In genomic region chrX:7878495-7878894, GRCm38 (mm10) we compare ENCODE assay signal across 8 mouse cellular contexts. TPM values are rescaled to one million over a fixed set of nuclear protein-coding genes. Genes with fewer than 3 reads are reported as not detected.
A peak's percentile ranks its signal among the peaks of the same experiment; 100 is the strongest.
DNase-seq lines count a peak whose midpoint lies in the region; ATAC-seq and TF ChIP-seq lines count a peak whose summit lies in the region.

No protein-coding gene starts in this region.

- DNase-seq in right cerebral cortex, postnatal 10 days (ENCODE audit: low spot score in 2 of 2) = peak; percentile 45 to 52
- no peak for DNase-seq in right cerebral cortex, postnatal 25 days
- DNase-seq in hindbrain, embryonic 14.5 days (ENCODE audit: low spot score) = no peak
- DNase-seq in c-Kit-positive CD71-positive TER-119-positive erythroid progenitor cells, embryonic 14.5 days (ENCODE audit: low spot score) = no peak

- H3K36me3 ChIP-seq in erythroblast, embryonic 14.5 days (ENCODE audit: control insufficient read depth) = peaks cover 35% of the 10 kb centered on the region
- H3K36me3 ChIP-seq in hindbrain, embryonic 14.5 days (replicated peaks; ENCODE audit: control insufficient read depth, insufficient read depth) = peaks cover 11% of the 10 kb centered on the region
- H3K36me3 ChIP-seq in macrophage (ENCODE audit: inconsistent target) = no peaks in the 10 kb centered on the region

- 23% methylated on average over 21 of the region's 21 CpGs for WGBS in hindbrain, embryonic 14.5 days
- WGBS in macrophage (ENCODE audit: missing documents) = 37% methylated on average over 18 of the region's 21 CpGs

- ATAC-seq in erythroblast, adult 5-6 weeks (replicated peaks; ENCODE audit: low FRiP score, poor library complexity, severe bottlenecking) = no peak
- ATAC-seq in hindbrain, embryonic 14.5 days (ENCODE audit: low FRiP score) = peak; percentile 60; the same call in 1 of the 2 replicates

- H3K4me3 ChIP-seq in erythroblast, embryonic 14.5 days (replicated peaks) = peak overlapping the region; percentile 61
- H3K4me3 ChIP-seq in cortical plate, adult 2 months (ENCODE audit: insufficient read depth, low read length) = peak overlapping the region; percentile 96
- H3K4me3 ChIP-seq in hindbrain, embryonic 14.5 days (replicated peaks; ENCODE audit: low read length) = peak overlapping the region; percentile 51
- H3K4me3 ChIP-seq in macrophage (ENCODE audit: inconsistent target) = peak overlapping the region; percentile 31

- H3K27me3 ChIP-seq in erythroblast, embryonic 14.5 days (ENCODE audit: control insufficient read depth) = peaks cover 14% of the 10 kb centered on the region
- no peaks in the 10 kb centered on the region for H3K27me3 ChIP-seq in hindbrain, embryonic 14.5 days (ENCODE audit: control insufficient read depth, insufficient read depth, low read length)

- peaks cover 29% of the 10 kb centered on the region for H3K4me1 ChIP-seq in erythroblast, embryonic 14.5 days (ENCODE audit: control insufficient read depth)
- H3K4me1 ChIP-seq in cortical plate, adult 2 months (ENCODE audit: control insufficient read depth, insufficient read depth, low read length) = no peaks in the 10 kb centered on the region
- peaks cover 11% of the 10 kb centered on the region; the same call in 1 of the 2 replicates for H3K4me1 ChIP-seq in hindbrain, embryonic 14.5 days (replicated peaks; ENCODE audit: control insufficient read depth, insufficient read depth, low read length)

- H3K9me3 ChIP-seq in erythroblast, embryonic 14.5 days (ENCODE audit: control insufficient read depth, low read length) = peaks cover 5% of the 10 kb centered on the region
- H3K9me3 ChIP-seq in hindbrain, embryonic 14.5 days (ENCODE audit: control insufficient read depth, low read length) = no peaks in the 10 kb centered on the region

- no peak for TF ChIP-seq POLR2A in cortical plate, adult 2 months (IDR thresholded peaks at IDR 0.05; ENCODE audit: extremely low read depth, insufficient read depth, low read length)

- TF ChIP-seq CTCF in cortical plate, adult 2 months (IDR thresholded peaks at IDR 0.05; ENCODE audit: extremely low read depth, insufficient read depth, low read length) = no peak

- no peaks in the 10 kb centered on the region for H3K79me2 ChIP-seq in macrophage (ENCODE audit: inconsistent target)

- H3K4me2 ChIP-seq in hindbrain, embryonic 14.5 days (replicated peaks) = peak overlapping the region; percentile 86

- H3K9ac ChIP-seq in hindbrain, embryonic 14.5 days = peak overlapping the region; percentile 58

- H3K27ac ChIP-seq in cortical plate, adult 2 months (ENCODE audit: insufficient read depth, low read length) = peak overlapping the region; percentile 82
- no peak overlapping the region for H3K27ac ChIP-seq in hindbrain, embryonic 14.5 days
- no peak overlapping the region for H3K27ac ChIP-seq in macrophage

RNA-seq across cellular contexts. Expression of gene Pim2, which starts 0.4 kb away (rescaled TPM):
- polyA plus RNA-seq in erythroblast, embryonic 14.5 days (2012) = 0.60 and 0.94 TPM in 2 replicates
- total RNA-seq in erythroblast, adult 5-6 weeks (2015; ENCODE audit: low replicate concordance) = 41.9 and 42.8 TPM in 2 replicates
- total RNA-seq in erythroblast, adult 5-6 weeks (2017; ENCODE audit: low replicate concordance) = 30.4 and 31.3 TPM in 2 replicates
- 52.5 and 53.8 TPM in 2 replicates for polyA plus RNA-seq in cortical plate, adult 2 months (2012; rRNA removed)
- 21.3 and 22.6 TPM in 2 replicates for polyA plus RNA-seq in hindbrain, embryonic 14.5 days (2014; fragmentation: Nextera tagmentation; extraction: Ambion mirVana)
- 10 to 100 TPM in 16 of 26 experiments, 1 to 10 TPM in 10; 4.0 to 29.4 (median 13.5) TPM for total RNA-seq in macrophage (2018; cell fraction: chromatin; rRNA removed)
- total RNA-seq in macrophage (2018; cell fraction: cytosol; rRNA removed) = 10 to 100 TPM in 2 of 26 experiments, 1 to 10 TPM in 24; 1.4 to 12.2 (median 2.6) TPM
- 10 to 100 TPM in 20 of 26 experiments, 1 to 10 TPM in 6; 5.9 to 23.1 (median 13.5) TPM for total RNA-seq in macrophage (2018; cell fraction: nucleus; rRNA removed)
- polyA plus RNA-seq in macrophage (2018) = 1.5 to 2.0 TPM (median 1.6 TPM) in 3 replicates

RNA-seq across cellular contexts. Expression of gene Slc35a2, which starts 5.3 kb away (rescaled TPM):
- polyA plus RNA-seq in erythroblast, embryonic 14.5 days (2012) = 4.4 and 4.8 TPM in 2 replicates
- 1.5 and 3.1 TPM in 2 replicates for total RNA-seq in erythroblast, adult 5-6 weeks (2015; ENCODE audit: low replicate concordance)
- total RNA-seq in erythroblast, adult 5-6 weeks (2017; ENCODE audit: low replicate concordance) = 10.0 and 10.9 TPM in 2 replicates
- polyA plus RNA-seq in cortical plate, adult 2 months (2012; rRNA removed) = 50.2 and 52.7 TPM in 2 replicates
- polyA plus RNA-seq in hindbrain, embryonic 14.5 days (2014; fragmentation: Nextera tagmentation; extraction: Ambion mirVana) = 23.9 and 28.1 TPM in 2 replicates
- total RNA-seq in macrophage (2018; cell fraction: chromatin; rRNA removed) = 10 to 100 TPM in 20 of 26 experiments, 1 to 10 TPM in 6; 5.5 to 28.7 (median 14.1) TPM
- total RNA-seq in macrophage (2018; cell fraction: cytosol; rRNA removed) = 10 to 100 TPM; 15.4 to 34.7 (median 25.2) TPM
- 10 to 100 TPM; 10.6 to 50.9 (median 29.8) TPM for total RNA-seq in macrophage (2018; cell fraction: nucleus; rRNA removed)
- polyA plus RNA-seq in macrophage (2018) = 10.3 to 26.7 TPM (median 19.8 TPM) in 3 replicates

RNA-seq across cellular contexts. Expression of gene Pqbp1, which starts 20.6 kb away (rescaled TPM):
- polyA plus RNA-seq in erythroblast, embryonic 14.5 days (2012) = 14.0 and 16.6 TPM in 2 replicates
- 7.3 and 8.4 TPM in 2 replicates for total RNA-seq in erythroblast, adult 5-6 weeks (2015; ENCODE audit: low replicate concordance)
- total RNA-seq in erythroblast, adult 5-6 weeks (2017; ENCODE audit: low replicate concordance) = 39.3 and 41.1 TPM in 2 replicates
- 137 and 157 TPM in 2 replicates for polyA plus RNA-seq in cortical plate, adult 2 months (2012; rRNA removed)
- polyA plus RNA-seq in hindbrain, embryonic 14.5 days (2014; fragmentation: Nextera tagmentation; extraction: Ambion mirVana) = 178 and 180 TPM in 2 replicates
- 10 to 100 TPM in 2 of 26 experiments, 1 to 10 TPM in 24; 2.0 to 14.0 (median 5.3) TPM for total RNA-seq in macrophage (2018; cell fraction: chromatin; rRNA removed)
- total RNA-seq in macrophage (2018; cell fraction: cytosol; rRNA removed) = 10 to 100 TPM; 25.8 to 44.2 (median 35.3) TPM
- total RNA-seq in macrophage (2018; cell fraction: nucleus; rRNA removed) = 10 to 100 TPM in 16 of 26 experiments, 1 to 10 TPM in 10; 6.4 to 20.1 (median 10.8) TPM
- polyA plus RNA-seq in macrophage (2018) = 46.6 to 136 TPM (median 62.4 TPM) in 3 replicates

RNA-seq across cellular contexts. Expression of gene Timm17b, which starts 20.7 kb away (rescaled TPM):
- polyA plus RNA-seq in erythroblast, embryonic 14.5 days (2012) = 22.8 and 32.9 TPM in 2 replicates
- 20.2 and 52.2 TPM in 2 replicates for total RNA-seq in erythroblast, adult 5-6 weeks (2015; ENCODE audit: low replicate concordance)
- total RNA-seq in erythroblast, adult 5-6 weeks (2017; ENCODE audit: low replicate concordance) = 8.9 and 33.2 TPM in 2 replicates
- polyA plus RNA-seq in cortical plate, adult 2 months (2012; rRNA removed) = 18.5 and 20.1 TPM in 2 replicates
- 158 and 166 TPM in 2 replicates for polyA plus RNA-seq in hindbrain, embryonic 14.5 days (2014; fragmentation: Nextera tagmentation; extraction: Ambion mirVana)
- 1 to 10 TPM in 17 of 26 experiments, under 1 TPM in 7, not detected in 2; 0.34 to 4.3 (median 1.5) TPM for total RNA-seq in macrophage (2018; cell fraction: chromatin; rRNA removed)
- 10 to 100 TPM in 19 of 26 experiments, 1 to 10 TPM in 7; 7.4 to 19.7 (median 10.9) TPM for total RNA-seq in macrophage (2018; cell fraction: cytosol; rRNA removed)
- total RNA-seq in macrophage (2018; cell fraction: nucleus; rRNA removed) = 1 to 10 TPM in 24 of 26 experiments, under 1 TPM in 2; 0.75 to 9.0 (median 2.6) TPM
- polyA plus RNA-seq in macrophage (2018) = 7.5 to 12.2 TPM (median 10.3 TPM) in 3 replicates

RNA-seq across cellular contexts. Expression of gene Gm10491, which starts 29.1 kb away (rescaled TPM):
- not detected in 2 replicates for polyA plus RNA-seq in erythroblast, embryonic 14.5 days (2012)
- total RNA-seq in erythroblast, adult 5-6 weeks (2015; ENCODE audit: low replicate concordance) = not detected in 2 replicates
- not detected in 2 replicates for total RNA-seq in erythroblast, adult 5-6 weeks (2017; ENCODE audit: low replicate concordance)
- polyA plus RNA-seq in cortical plate, adult 2 months (2012; rRNA removed) = not detected in 2 replicates
- not detected in 2 replicates for polyA plus RNA-seq in hindbrain, embryonic 14.5 days (2014; fragmentation: Nextera tagmentation; extraction: Ambion mirVana)
- total RNA-seq in macrophage (2018; cell fraction: chromatin; rRNA removed) = not detected
- not detected for total RNA-seq in macrophage (2018; cell fraction: cytosol; rRNA removed)
- total RNA-seq in macrophage (2018; cell fraction: nucleus; rRNA removed) = not detected
- not detected in 3 replicates for polyA plus RNA-seq in macrophage (2018)

Comparison
In these comparisons a context has a peak if more than half of its experiments do, and no peak if none do; other contexts are left out.
1. DNase-seq: peak in right cerebral cortex, postnatal 10 days (2 of 2); none in right cerebral cortex, postnatal 25 days (single experiment), hindbrain, embryonic 14.5 days (single experiment) and c-Kit-positive CD71-positive TER-119-positive erythroid progenitor cells, embryonic 14.5 days (single experiment).
2. H3K4me3 ChIP-seq: peak in every context shown above with its lines; median percentile 96 in cortical plate, adult 2 months; 61 in erythroblast, embryonic 14.5 days; 51 in hindbrain, embryonic 14.5 days; 31 in macrophage.